Mouse (Mus musculus) liver, embryonic 14.5 days (tissue): ENCODE results near the gene Bpi. TPM values are rescaled to one million over a fixed set of nuclear protein-coding genes. Genes with fewer than 3 reads are reported as not detected.

Source experiments
- ATAC-seq: fragments of 200-750 bp; cut with Nextera tagmentation; 2 replicates; pipeline ENCODE4 v1.8.0; 2017; ENCODE audit warnings: moderate number of reproducible peaks, mild to moderate bottlenecking, moderate library complexity; ENCODE audit not compliant: insufficient read depth
- DNase-seq, 3 experiments: peaks; one replicate each; pipeline ENCODE4 v3.0.0-alpha.2; 2012 to 2013; ENCODE audit warnings: low read depth in 3 of 3, low spot score in 3 of 3
- H3K27ac ChIP-seq: fragments of 300-500 bp; sonication (generic); 2 replicates; pipeline ENCODE4 v1.5.1; 2014; ENCODE audit warnings: moderate library complexity, mild to moderate bottlenecking, control low read depth, inconsistent platforms
- H3K27me3 ChIP-seq: fragments of 300-500 bp; sonication (generic); 2 replicates; pipeline ENCODE4 v1.6.1; 2014; ENCODE audit warnings: mild to moderate bottlenecking, low read length, moderate library complexity; ENCODE audit not compliant: control insufficient read depth, insufficient read depth
- H3K36me3 ChIP-seq: fragments of 300-500 bp; sonication (generic); replicated peaks from 2 replicates; pipeline ENCODE4 v1.6.1; 2014; ENCODE audit warnings: low read depth; ENCODE audit not compliant: control insufficient read depth, insufficient read depth
- H3K4me1 ChIP-seq, 2 experiments: fragments of 200-500 bp in 1 of 2; fragments of 300-500 bp in 1 of 2; sonication (generic) in 1 of 2; replicated peaks; 2 replicates each; pipeline ENCODE4 v1.6.1; 2012 to 2014; ENCODE audit warnings: antibody characterized with exemption in 1 of 2, inconsistent platforms in 1 of 2, low read length in 1 of 2; ENCODE audit not compliant: control insufficient read depth in 2 of 2, insufficient read depth in 2 of 2
- H3K4me2 ChIP-seq: fragments of 300-500 bp; sonication (generic); 2 replicates; pipeline ENCODE4 v1.6.1; 2014; ENCODE audit warnings: low read depth, mild to moderate bottlenecking, control low read depth, moderate library complexity
- H3K4me3 ChIP-seq, 2 experiments: fragments of 200-500 bp in 1 of 2; fragments of 300-500 bp in 1 of 2; sonication (generic) in 1 of 2; 2 replicates each; pipeline ENCODE4 v1.5.1; 2012 to 2014; ENCODE audit warnings: low read depth in 2 of 2, low read length in 2 of 2, mild to moderate bottlenecking in 2 of 2, control low read depth in 1 of 2, inconsistent platforms in 1 of 2, moderate library complexity in 1 of 2; ENCODE audit not compliant: insufficient read depth in 1 of 2
- H3K9ac ChIP-seq: fragments of 300-500 bp; sonication (generic); replicated peaks from 2 replicates; pipeline ENCODE4 v1.6.1; 2014; ENCODE audit warnings: mild to moderate bottlenecking, control low read depth, moderate library complexity
- H3K9me3 ChIP-seq: fragments of 300-500 bp; sonication (generic); 2 replicates; pipeline ENCODE4 v1.6.1; 2016; ENCODE audit warnings: low read length, mixed read lengths; ENCODE audit not compliant: control insufficient read depth
- CTCF ChIP-seq: IDR thresholded peaks from 2 replicates; pipeline ENCODE4 v1.5.1; 2016; ENCODE audit warnings: antibody characterized with exemption, low read depth, control low read depth
- EP300 ChIP-seq: IDR thresholded peaks from 2 replicates; pipeline ENCODE4 v1.6.1; 2016; ENCODE audit warnings: antibody characterized with exemption, low read depth
- WGBS: fragments of 180-500 bp; shearing (Covaris S2); extraction: QIAGEN DNeasy Blood & Tissue Kit; methylation state at CpG from one replicate; pipeline ENCODE4 v1.1.7; 2014; ENCODE audit not compliant: insufficient replicate concordance; 5-methylcytosine and 5-hydroxymethylcytosine counted together
- polyA plus RNA-seq, 2 experiments: library from polyadenylated mRNA; depleted of rRNA in 1 of 2; stranded (reverse) in 1 of 2; unstranded in 1 of 2; fragments of >200 nt; fragmentation: Nextera tagmentation in 1 of 2; extraction: Ambion mirVana in 1 of 2; gene quantifications; 2 replicates each; pipeline versions ENCODE4 v1.2.1 to v1.2.3; 2012 to 2014

Gene Bpi
- polyA plus RNA-seq, 2 experiments = not detected

DNA sequence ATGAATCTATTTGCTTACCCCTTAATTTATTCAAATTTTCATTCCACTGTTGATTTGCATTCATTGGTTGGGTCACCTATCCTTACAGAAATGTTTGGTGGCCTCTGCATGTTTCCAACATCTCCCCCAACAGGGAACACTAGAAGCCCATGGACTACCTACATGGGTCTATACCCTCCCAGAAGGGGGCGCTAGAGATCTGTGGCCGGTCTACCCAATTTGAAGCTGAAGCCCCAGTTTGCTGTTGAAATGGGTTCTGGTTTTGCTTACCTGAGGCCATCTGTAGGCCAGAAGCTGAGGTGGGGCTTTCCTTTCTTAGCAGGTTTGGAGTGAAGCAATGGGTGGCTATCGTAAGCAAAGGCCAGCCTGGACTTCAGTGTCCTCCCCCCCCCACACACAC, 17.5 kb downstream of the Bpi start:
- DNase-seq = no peak
- Histone ChIP-seq H3K9ac (no peak overlapping the region), H3K4me3 (no peak overlapping the region), H3K27ac (no peak overlapping the region), H3K36me3 (no peaks in the 10 kb centered on the region), H3K27me3 (no peaks in the 10 kb centered on the region), H3K4me1 (no peaks in the 10 kb centered on the region), H3K9me3 (no peaks in the 10 kb centered on the region), H3K4me2 (no peak overlapping the region)
- WGBS = 73% methylated on average over 3 of the region's 3 CpGs
- ATAC-seq = no peak
- TF ChIP-seq CTCF = peak; percentile 51
- no peak for TF ChIP-seq EP300

DNA sequence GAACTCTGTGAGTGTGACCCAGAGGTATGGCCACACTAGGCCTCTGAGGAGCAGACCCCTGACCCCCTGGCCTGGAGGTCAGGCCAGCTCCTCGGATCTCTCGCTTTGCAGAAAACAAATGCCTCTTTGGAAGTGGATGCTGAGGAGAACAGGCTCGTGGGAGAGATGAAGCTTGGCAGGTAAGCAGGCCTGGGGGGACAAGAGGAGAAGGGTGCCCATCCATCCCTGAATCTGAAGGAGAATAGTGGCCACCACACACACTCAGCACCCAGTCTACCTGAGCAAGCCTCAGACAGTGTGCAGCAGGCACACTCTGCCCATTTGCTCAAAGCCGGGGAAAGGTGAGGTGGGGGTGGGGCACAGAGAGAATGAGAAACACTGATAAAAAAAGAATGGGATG, 17.9 kb downstream of the Bpi start:
- no peaks in the 10 kb centered on the region for H3K4me1 ChIP-seq
- no peak overlapping the region for H3K9ac ChIP-seq
- TF ChIP-seq EP300 (no peak), CTCF (no peak)
- H3K4me3 ChIP-seq = no peak overlapping the region
- no peaks in the 10 kb centered on the region for H3K36me3 ChIP-seq
- DNase-seq = no peak
- no peaks in the 10 kb centered on the region for H3K27me3 ChIP-seq
- H3K27ac ChIP-seq = no peak overlapping the region
- H3K9me3 ChIP-seq = no peaks in the 10 kb centered on the region
- no peak overlapping the region for H3K4me2 ChIP-seq
- no peak for ATAC-seq
- WGBS = 73% methylated on average over 4 of the region's 4 CpGs

DNA sequence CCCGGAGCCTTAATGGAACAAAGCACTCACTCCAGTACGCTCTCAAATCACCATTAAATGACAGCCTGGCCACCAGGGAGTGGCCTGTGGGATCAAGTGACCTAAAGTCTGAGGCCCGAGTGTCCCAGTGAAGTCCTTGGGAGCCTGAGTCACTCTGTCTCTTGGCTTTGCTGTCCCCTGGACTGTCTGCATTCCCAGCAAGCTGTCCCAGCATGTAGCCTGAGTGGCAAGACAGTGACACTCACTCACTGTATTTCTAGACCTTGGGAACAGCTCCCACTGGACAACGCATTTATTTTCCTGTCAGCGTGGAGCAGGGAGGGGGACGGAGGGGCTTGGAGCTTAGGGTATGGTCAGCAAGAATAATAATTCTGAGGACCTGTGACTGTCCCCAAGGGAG, 18.6 kb downstream of the Bpi start:
- no peak overlapping the region for H3K4me2 ChIP-seq
- H3K4me3 ChIP-seq = no peak overlapping the region
- H3K27me3 ChIP-seq = no peaks in the 10 kb centered on the region
- ATAC-seq = no peak
- no peak overlapping the region for H3K9ac ChIP-seq
- WGBS = 67% methylated on average over 6 of the region's 6 CpGs
- no peak for TF ChIP-seq CTCF
- no peak for TF ChIP-seq EP300
- H3K4me1 ChIP-seq = no peaks in the 10 kb centered on the region
- DNase-seq = no peak
- H3K9me3 ChIP-seq = no peaks in the 10 kb centered on the region
- H3K36me3 ChIP-seq = no peaks in the 10 kb centered on the region
- no peak overlapping the region for H3K27ac ChIP-seq

DNA sequence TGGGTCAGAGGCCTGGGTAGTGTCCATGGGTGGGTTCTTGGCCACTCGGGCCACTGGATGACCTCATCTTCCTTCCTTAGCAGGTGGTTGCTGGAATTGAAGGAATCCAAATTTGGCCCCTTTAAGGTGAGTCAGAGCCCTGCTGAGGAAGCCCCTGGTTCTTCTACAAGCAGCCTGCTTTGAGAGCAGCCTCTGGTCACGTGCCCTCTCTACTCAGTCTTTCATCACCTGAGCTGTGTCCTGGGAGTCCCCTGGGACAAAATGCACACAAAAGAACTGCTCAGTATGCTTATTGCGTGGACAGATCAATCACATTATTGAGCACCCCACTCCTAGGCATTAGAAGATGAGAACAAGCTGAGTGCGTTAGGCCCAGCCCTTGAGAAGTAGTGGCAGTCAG, 19.0 kb downstream of the Bpi start:
- Histone ChIP-seq H3K4me1 (no peaks in the 10 kb centered on the region), H3K27me3 (no peaks in the 10 kb centered on the region), H3K27ac (no peak overlapping the region), H3K4me3 (no peak overlapping the region), H3K4me2 (no peak overlapping the region), H3K9ac (no peak overlapping the region), H3K9me3 (no peaks in the 10 kb centered on the region), H3K36me3 (no peaks in the 10 kb centered on the region)
- DNase-seq = no peak
- WGBS = 55% methylated on average over 4 of the region's 4 CpGs
- TF ChIP-seq EP300 (no peak), CTCF (no peak)
- no peak for ATAC-seq

DNA sequence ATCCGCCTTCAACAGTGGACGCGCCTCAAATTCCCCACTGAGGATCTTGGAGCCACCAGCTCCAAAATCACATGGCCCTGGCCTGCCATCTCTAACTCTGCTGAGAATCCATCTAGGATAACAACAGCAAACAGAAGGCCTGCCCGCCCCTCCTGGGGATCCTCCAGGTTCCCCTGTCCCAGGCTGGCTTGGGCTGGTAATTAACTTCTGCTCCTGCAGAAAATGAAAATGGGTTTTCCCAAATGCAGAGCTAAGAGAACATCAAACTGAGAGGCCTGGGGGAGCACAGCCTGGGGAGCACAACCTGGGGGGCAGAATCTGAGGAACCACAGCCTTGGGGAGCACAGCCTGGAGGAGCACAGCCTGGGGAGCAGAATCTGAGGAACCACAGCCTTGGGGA, 21.8 kb downstream of the Bpi start:
- no peak for ATAC-seq

More for the DNA sequence above, 21.8 kb downstream of the Bpi start:
- DNase-seq = no peak
- Histone ChIP-seq H3K9ac (no peak overlapping the region), H3K27ac (no peak overlapping the region), H3K36me3 (no peaks in the 10 kb centered on the region), H3K27me3 (no peaks in the 10 kb centered on the region), H3K9me3 (no peaks in the 10 kb centered on the region), H3K4me3 (no peak overlapping the region), H3K4me1 (no peaks in the 10 kb centered on the region), H3K4me2 (no peak overlapping the region)
- no peak for TF ChIP-seq CTCF
- no peak for TF ChIP-seq EP300
- 68% methylated on average over 4 of the region's 4 CpGs for WGBS
